Mouse (Mus musculus) midbrain, embryonic 13.5 days (tissue): Measurements from ENCODE around the gene Lmod2. TPM values are rescaled to one million over a fixed set of nuclear protein-coding genes. Genes with fewer than 3 reads are reported as not detected.

ENCODE experiments used
- ATAC-seq: fragments of 200-750 bp; cut with Nextera tagmentation; 2 replicates; pipeline ENCODE4 v1.8.0; 2017; ENCODE audit warnings: mild to moderate bottlenecking, moderate TSS enrichment, moderate library complexity
- H3K27ac ChIP-seq: fragments of 300-500 bp; sonication (generic); 2 replicates; pipeline ENCODE4 v1.5.1; 2015; ENCODE audit warnings: inconsistent platforms, mild to moderate bottlenecking, moderate library complexity
- H3K27me3 ChIP-seq: fragments of 300-500 bp; sonication (generic); 2 replicates; pipeline ENCODE4 v1.6.1; 2015; ENCODE audit warnings: mild to moderate bottlenecking, inconsistent platforms
- H3K36me3 ChIP-seq: fragments of 300-500 bp; sonication (generic); 2 replicates; pipeline ENCODE4 v1.6.1; 2015; ENCODE audit warnings: mild to moderate bottlenecking, inconsistent platforms
- H3K4me1 ChIP-seq: fragments of 300-500 bp; sonication (generic); replicated peaks from 2 replicates; pipeline ENCODE4 v1.6.1; 2015; ENCODE audit warnings: inconsistent platforms
- H3K4me2 ChIP-seq: fragments of 300-500 bp; sonication (generic); replicated peaks from 2 replicates; pipeline ENCODE4 v1.6.1; 2015; ENCODE audit warnings: moderate library complexity, mild to moderate bottlenecking, inconsistent platforms
- H3K4me3 ChIP-seq: fragments of 300-500 bp; sonication (generic); replicated peaks from 2 replicates; pipeline ENCODE4 v1.5.1; 2015; ENCODE audit warnings: mild to moderate bottlenecking, inconsistent platforms
- H3K9ac ChIP-seq: fragments of 300-500 bp; sonication (generic); replicated peaks from 2 replicates; pipeline ENCODE4 v1.6.1; 2015; ENCODE audit warnings: mild to moderate bottlenecking, inconsistent platforms
- H3K9me3 ChIP-seq: fragments of 300-500 bp; sonication (generic); 2 replicates; pipeline ENCODE4 v1.6.1; 2016; ENCODE audit warnings: mild to moderate bottlenecking, inconsistent platforms
- WGBS: fragments of 180-500 bp; shearing (Covaris S2); methylation state at CpG from one replicate; pipeline ENCODE4 v1.1.7; 2015; 5-methylcytosine and 5-hydroxymethylcytosine counted together
- polyA plus RNA-seq: library from polyadenylated mRNA; unstranded; fragments of >200 nt; fragmentation: Nextera tagmentation; extraction: Ambion mirVana; gene quantifications from 2 replicates; pipeline ENCODE4 v1.2.1, GENCODE M21; 2015

The Lmod2 gene
- polyA plus RNA-seq, 1 experiment from 2014 or later = not detected

GRCm38 (mm10) chr6:24583456-24583855 lies 14.1 kb upstream of the Lmod2 start:
- H3K27me3 ChIP-seq = no peaks in the 10 kb centered on the region
- no peak for ATAC-seq
- WGBS = 83% methylated on average over 3 of the region's 3 CpGs
- H3K4me2 ChIP-seq = no peak overlapping the region
- no peak overlapping the region for H3K4me3 ChIP-seq
- no peak overlapping the region for H3K27ac ChIP-seq
- no peaks in the 10 kb centered on the region for H3K9me3 ChIP-seq
- H3K36me3 ChIP-seq = no peaks in the 10 kb centered on the region
- H3K4me1 ChIP-seq = no peaks in the 10 kb centered on the region; the same call in 1 of the 2 replicates
- no peak overlapping the region for H3K9ac ChIP-seq

GRCm38 (mm10) chr6:24585431-24586310 lies 11.9 kb upstream of the Lmod2 start:
- 62% methylated on average over 10 of the region's 10 CpGs for WGBS
- no peak for ATAC-seq
- H3K36me3 ChIP-seq = no peaks in the 10 kb centered on the region
- H3K4me1 ChIP-seq = no peaks in the 10 kb centered on the region; the same call in 1 of the 2 replicates
- no peak overlapping the region for H3K4me2 ChIP-seq
- H3K4me3 ChIP-seq = no peak overlapping the region
- H3K27ac ChIP-seq = no peak overlapping the region
- H3K9me3 ChIP-seq = no peaks in the 10 kb centered on the region
- no peak overlapping the region for H3K9ac ChIP-seq
- no peaks in the 10 kb centered on the region for H3K27me3 ChIP-seq

- WGBS = 48% methylated on average over 3 of the region's 3 CpGs
- no peak for ATAC-seq
- Histone ChIP-seq H3K4me3 (no peak overlapping the region), H3K36me3 (no peaks in the 10 kb centered on the region), H3K4me2 (no peak overlapping the region), H3K27ac (no peak overlapping the region), H3K9ac (no peak overlapping the region), H3K9me3 (no peaks in the 10 kb centered on the region), H3K27me3 (no peaks in the 10 kb centered on the region), H3K4me1 (no peaks in the 10 kb centered on the region; the same call in 1 of the 2 replicates)
Observed at GRCm38 (mm10) chr6:24586885-24587284, 10.7 kb upstream of the Lmod2 start.

- Histone ChIP-seq H3K4me2 (no peak overlapping the region), H3K27ac (no peak overlapping the region), H3K4me1 (no peaks in the 10 kb centered on the region; the same call in 1 of the 2 replicates), H3K4me3 (no peak overlapping the region), H3K9ac (no peak overlapping the region), H3K27me3 (no peaks in the 10 kb centered on the region), H3K9me3 (no peaks in the 10 kb centered on the region), H3K36me3 (no peaks in the 10 kb centered on the region)
- no peak for ATAC-seq
- 85% methylated on average over 5 of the region's 5 CpGs for WGBS
Observed at GRCm38 (mm10) chr6:24590282-24590681, 7.3 kb upstream of the Lmod2 start.

GRCm38 (mm10) chr6:24591525-24592218 lies 5.9 kb upstream of the Lmod2 start:
- no peak overlapping the region for H3K9ac ChIP-seq
- H3K4me1 ChIP-seq = no peaks in the 10 kb centered on the region; the same call in 1 of the 2 replicates
- no peak for ATAC-seq
- H3K9me3 ChIP-seq = no peaks in the 10 kb centered on the region
- no peak overlapping the region for H3K4me3 ChIP-seq
- H3K27ac ChIP-seq = no peak overlapping the region
- 50% methylated on average over 10 of the region's 10 CpGs for WGBS
- H3K36me3 ChIP-seq = no peaks in the 10 kb centered on the region
- H3K27me3 ChIP-seq = no peaks in the 10 kb centered on the region
- H3K4me2 ChIP-seq = no peak overlapping the region

- Histone ChIP-seq H3K27ac (no peak overlapping the region), H3K4me3 (no peak overlapping the region), H3K4me2 (no peak overlapping the region), H3K9me3 (no peaks in the 10 kb centered on the region), H3K9ac (no peak overlapping the region), H3K4me1 (peaks cover 5% of the 10 kb centered on the region; the same call in 1 of the 2 replicates), H3K27me3 (no peaks in the 10 kb centered on the region), H3K36me3 (no peaks in the 10 kb centered on the region)
- ATAC-seq = no peak
- WGBS = 92% methylated on average over 6 of the region's 6 CpGs
Observed at GRCm38 (mm10) chr6:24599179-24599578, 1.6 kb downstream of the Lmod2 start.

GRCm38 (mm10) chr6:24599639-24600038 lies 2.1 kb downstream of the Lmod2 start:
- ATAC-seq = no peak
- H3K36me3 ChIP-seq = no peaks in the 10 kb centered on the region
- WGBS = 77% methylated on average over 5 of the region's 5 CpGs

GRCm38 (mm10) chr6:24600134-24600533 lies 2.6 kb downstream of the Lmod2 start:
- WGBS = 89% methylated on average over 6 of the region's 6 CpGs
- no peak overlapping the region for H3K27ac ChIP-seq
- ATAC-seq = no peak

More at GRCm38 (mm10) chr6:24599639-24600038, 2.1 kb downstream of the Lmod2 start:
- H3K4me3 ChIP-seq = no peak overlapping the region
- H3K4me2 ChIP-seq = no peak overlapping the region
- H3K27me3 ChIP-seq = no peaks in the 10 kb centered on the region
- H3K27ac ChIP-seq = no peak overlapping the region
- H3K4me1 ChIP-seq = peaks cover 5% of the 10 kb centered on the region; the same call in 1 of the 2 replicates
- H3K9me3 ChIP-seq = no peaks in the 10 kb centered on the region
- no peak overlapping the region for H3K9ac ChIP-seq

GRCm38 (mm10) chr6:24600726-24601125 lies 3.2 kb downstream of the Lmod2 start:
- H3K36me3 ChIP-seq = no peaks in the 10 kb centered on the region
- ATAC-seq = no peak
- no peaks in the 10 kb centered on the region for H3K9me3 ChIP-seq
- H3K27me3 ChIP-seq = no peaks in the 10 kb centered on the region
- H3K9ac ChIP-seq = no peak overlapping the region
- no peak overlapping the region for H3K4me2 ChIP-seq
- peaks cover 5% of the 10 kb centered on the region; the same call in 1 of the 2 replicates for H3K4me1 ChIP-seq
- no peak overlapping the region for H3K27ac ChIP-seq
- 80% methylated on average over 4 of the region's 4 CpGs for WGBS
- no peak overlapping the region for H3K4me3 ChIP-seq

More at GRCm38 (mm10) chr6:24600134-24600533, 2.6 kb downstream of the Lmod2 start:
- Histone ChIP-seq H3K9ac (no peak overlapping the region), H3K27me3 (no peaks in the 10 kb centered on the region), H3K4me2 (no peak overlapping the region), H3K9me3 (no peaks in the 10 kb centered on the region), H3K4me3 (no peak overlapping the region), H3K4me1 (peaks cover 5% of the 10 kb centered on the region; the same call in 1 of the 2 replicates), H3K36me3 (no peaks in the 10 kb centered on the region)

- no peak overlapping the region for H3K27ac ChIP-seq
- no peaks in the 10 kb centered on the region for H3K9me3 ChIP-seq
- H3K27me3 ChIP-seq = no peaks in the 10 kb centered on the region
- no peak for ATAC-seq
- H3K9ac ChIP-seq = no peak overlapping the region
- H3K36me3 ChIP-seq = no peaks in the 10 kb centered on the region
- WGBS = 56% methylated on average over 1 of the region's 1 CpGs
- H3K4me1 ChIP-seq = peaks cover 5% of the 10 kb centered on the region; the same call in 1 of the 2 replicates
- no peak overlapping the region for H3K4me3 ChIP-seq
- H3K4me2 ChIP-seq = no peak overlapping the region
Observed at GRCm38 (mm10) chr6:24601668-24602067, 4.1 kb downstream of the Lmod2 start.

GRCm38 (mm10) chr6:24602351-24602750 lies 4.8 kb downstream of the Lmod2 start:
- peaks cover 5% of the 10 kb centered on the region; the same call in 1 of the 2 replicates for H3K4me1 ChIP-seq
- ATAC-seq = no peak
- H3K9me3 ChIP-seq = no peaks in the 10 kb centered on the region
- H3K27me3 ChIP-seq = no peaks in the 10 kb centered on the region
- 90% methylated on average over 3 of the region's 3 CpGs for WGBS
- no peak overlapping the region for H3K4me2 ChIP-seq
- H3K9ac ChIP-seq = no peak overlapping the region
- H3K4me3 ChIP-seq = no peak overlapping the region
- H3K36me3 ChIP-seq = no peaks in the 10 kb centered on the region
- H3K27ac ChIP-seq = no peak overlapping the region

- Histone ChIP-seq H3K4me2 (no peak overlapping the region), H3K27ac (no peak overlapping the region), H3K4me1 (peaks cover 5% of the 10 kb centered on the region; the same call in 1 of the 2 replicates), H3K4me3 (no peak overlapping the region), H3K36me3 (no peaks in the 10 kb centered on the region), H3K27me3 (no peaks in the 10 kb centered on the region), H3K9me3 (no peaks in the 10 kb centered on the region), H3K9ac (no peak overlapping the region)
- ATAC-seq = no peak
- 94% methylated on average over 5 of the region's 5 CpGs for WGBS
Observed at GRCm38 (mm10) chr6:24602993-24603392, 5.4 kb downstream of the Lmod2 start.
